Mouse (Mus musculus): ENCODE measurements around the gene Tmub2. TPM values are rescaled to one million over a fixed set of nuclear protein-coding genes. Genes with fewer than 3 reads are reported as not detected.

The Tmub2 gene
- 10 to 100 TPM; 53.2 to 53.9 TPM for polyA plus RNA-seq (2017; shearing (Covaris generic))

DNA sequence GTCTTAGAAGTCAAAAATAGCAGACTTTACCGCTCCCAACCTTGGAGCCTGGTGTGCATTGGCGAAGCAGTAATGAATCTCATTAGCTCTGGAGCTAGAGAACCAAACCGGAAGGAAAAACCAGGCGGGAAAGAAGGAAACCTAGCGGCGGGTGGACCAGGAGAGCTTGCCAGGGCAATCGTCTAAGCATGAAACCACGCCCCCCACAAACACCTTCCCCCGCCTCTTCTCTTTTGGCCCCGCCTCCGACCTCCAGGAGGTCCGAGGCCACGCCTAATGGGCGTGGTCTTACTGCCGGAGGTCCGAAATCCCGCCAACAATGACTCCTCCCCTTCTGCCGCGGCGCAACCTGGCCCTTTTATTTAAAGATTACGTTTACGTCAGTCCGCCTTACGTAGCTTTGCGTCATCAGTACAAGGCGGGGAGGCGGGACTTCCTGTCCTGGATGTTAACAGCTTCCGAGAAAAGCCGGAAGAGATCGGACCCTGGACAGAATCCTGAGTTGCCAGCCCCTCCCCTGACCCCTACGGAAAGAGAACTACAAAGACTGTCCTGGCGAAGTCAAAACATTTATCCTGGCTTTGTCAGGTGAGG, at the start of gene Tmub2:
Gene Tmub2, plus strand, starts transcription at position 431 of the 594 bp plus-strand sequence.

DNA sequence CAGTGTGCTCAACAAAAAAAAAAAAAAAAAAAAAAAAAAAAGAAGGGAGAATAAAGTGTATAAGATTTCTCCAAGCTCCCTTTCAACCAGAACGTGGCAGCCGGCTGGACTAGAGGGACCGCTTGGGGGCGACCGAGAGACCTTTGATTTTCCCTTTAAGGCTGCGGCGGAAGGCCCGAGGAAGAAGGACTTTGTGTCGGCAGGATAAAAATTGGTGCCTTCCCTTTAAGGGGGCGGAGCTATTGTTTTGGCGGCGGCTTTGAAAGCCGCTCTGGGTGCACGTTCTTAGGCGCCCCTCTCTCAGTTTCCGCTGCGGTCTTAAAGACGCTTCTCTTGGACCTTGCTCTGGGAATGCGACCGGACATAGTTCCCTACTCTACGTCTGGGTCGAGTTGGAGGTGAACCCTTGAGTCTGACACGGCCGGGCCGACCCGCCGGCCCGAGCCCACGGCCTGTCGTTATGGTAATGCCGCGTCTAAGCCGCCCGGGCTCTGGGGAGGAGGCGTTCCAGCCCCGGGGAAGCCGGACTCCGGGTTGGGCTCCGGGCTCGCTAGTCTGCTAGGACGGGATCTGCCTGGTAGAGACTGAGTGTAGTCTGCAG, 36.0 kb upstream of the Tmub2 start, which contains the start of gene BC030867:
Gene BC030867, plus strand, starts transcription at position 253 of the 601 bp plus-strand sequence.

DNA sequence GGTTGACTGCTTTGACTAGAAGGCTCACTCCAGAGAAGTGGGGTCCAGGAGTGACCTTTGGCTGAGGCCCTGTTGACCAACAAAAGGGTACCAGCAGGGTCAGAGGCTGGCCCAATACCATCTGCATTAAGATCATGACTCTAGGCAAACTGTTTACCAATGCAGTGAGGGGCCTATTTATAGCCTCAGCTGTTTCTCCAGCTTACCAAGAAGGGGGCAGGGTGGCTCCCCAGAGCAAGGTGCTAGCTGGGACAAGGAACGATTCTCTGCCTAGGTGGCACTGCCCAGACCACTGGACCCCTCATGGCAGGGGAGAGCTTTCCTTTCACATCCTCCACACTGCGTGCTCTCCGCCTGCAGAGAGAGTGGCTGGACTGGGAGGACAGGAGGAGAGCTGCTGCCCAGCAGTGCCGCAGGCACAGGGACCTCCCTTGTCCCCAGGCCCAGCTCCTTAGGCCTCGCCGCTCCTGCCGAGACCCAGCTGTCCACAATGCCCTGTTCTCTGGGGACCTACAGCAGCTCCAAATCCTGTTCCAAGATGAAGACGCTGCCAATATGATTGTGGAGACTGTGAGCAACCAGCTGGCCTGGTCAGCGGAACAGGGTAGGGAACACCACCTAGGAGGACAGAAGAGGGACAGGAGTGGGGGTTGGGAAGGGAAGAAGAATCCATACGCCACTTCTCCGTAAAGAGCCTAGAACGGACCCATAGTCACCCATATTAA, 16.0 kb upstream of the Tmub2 start, which contains the start of gene Asb16:
Gene Asb16, plus strand, starts transcription at position 224 of the 725 bp plus-strand sequence.

DNA sequence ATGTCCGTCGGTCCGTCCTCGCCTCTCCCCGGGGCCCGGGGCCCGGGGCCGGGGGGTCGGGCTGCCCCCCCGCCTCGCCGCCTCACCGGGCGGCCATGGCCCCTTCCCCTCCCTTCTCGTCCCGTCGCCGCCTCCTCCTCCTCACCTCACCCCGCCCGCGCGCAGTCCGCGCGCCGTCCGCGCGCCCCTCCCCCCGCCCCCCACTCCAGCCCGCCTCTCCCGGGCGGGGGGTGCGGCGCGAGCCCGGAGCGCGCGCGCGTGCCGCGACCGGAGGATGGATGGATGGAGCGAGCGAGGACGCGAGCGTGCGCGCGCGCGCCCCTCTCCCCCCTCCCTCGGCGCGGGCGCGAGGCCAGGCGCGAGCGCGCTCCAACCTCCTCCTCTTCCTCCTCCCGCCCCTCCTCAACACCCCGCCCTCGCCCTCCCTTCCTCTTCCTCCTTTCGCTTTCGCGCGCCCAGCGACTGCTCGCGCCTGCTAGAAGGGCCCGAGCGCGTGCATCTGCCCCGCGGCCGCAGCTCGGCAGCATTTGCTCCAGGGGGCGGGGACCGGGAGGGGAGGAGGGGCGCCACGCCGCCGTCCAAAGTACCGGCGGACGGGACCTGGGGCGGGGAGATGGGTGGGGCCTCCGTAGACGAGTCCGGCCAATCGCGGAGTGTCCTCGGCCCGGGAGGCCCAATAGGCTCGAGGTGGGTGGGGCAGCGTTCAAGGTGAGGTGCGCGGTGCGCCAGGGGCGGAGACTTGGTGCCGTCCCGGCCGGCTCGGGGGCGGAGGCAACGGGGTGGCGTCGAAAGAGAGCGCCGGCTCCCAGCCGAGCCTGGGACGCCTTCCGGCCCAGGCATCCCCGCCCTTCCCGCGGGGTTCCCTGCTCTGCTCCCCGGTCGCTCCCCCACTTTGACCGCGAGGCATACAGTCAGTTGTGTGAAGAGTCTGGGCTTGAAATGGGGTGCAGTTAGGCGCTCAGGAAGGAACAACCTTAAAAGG, 12.1 kb downstream of the Tmub2 start, which contains the start of gene Atxn7l3:
Gene Atxn7l3, minus strand, starts transcription at position 141 of the 982 bp plus-strand sequence.

DNA sequence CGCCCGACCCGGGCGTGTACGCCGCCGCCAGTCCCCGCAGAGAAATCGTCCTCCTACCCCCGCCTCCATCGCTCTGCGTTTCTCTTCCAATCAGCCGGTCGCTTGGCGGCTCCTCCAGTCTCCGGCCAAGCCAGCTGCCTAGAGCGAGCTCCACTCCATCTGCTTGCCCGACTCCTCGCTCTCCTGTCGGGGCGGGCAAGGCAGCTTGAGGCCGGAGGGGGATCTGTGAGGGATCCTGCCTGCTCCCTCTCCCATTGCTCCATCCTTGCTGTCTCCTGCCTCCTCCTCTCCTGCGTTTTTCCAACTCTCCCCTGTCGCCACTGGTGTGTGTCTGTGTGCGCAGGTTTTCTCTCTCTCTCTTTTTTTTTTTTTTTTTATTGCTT, 34.7 kb downstream of the Tmub2 start, which contains the start of gene Ubtf:
Gene Ubtf, minus strand, starts transcription at position 333 of the 383 bp plus-strand sequence.

Other genes starting within 250 kb of the Tmub2 start
- under 1 TPM in 1 of 2 experiments, not detected in 1; 0.21 TPM for gene Cd300lg, start 243.4 kb upstream of the Tmub2 start, polyA plus RNA-seq (2017; shearing (Covaris generic))
- 1 to 10 TPM; 1.5 to 3.2 TPM for gene Mpp2, start 196.4 kb upstream of the Tmub2 start, polyA plus RNA-seq (2017; shearing (Covaris generic))
- gene Ppy, start 183.6 kb upstream of the Tmub2 start, polyA plus RNA-seq (2017; shearing (Covaris generic)): not detected
- gene Pyy, start 177.1 kb upstream of the Tmub2 start, polyA plus RNA-seq (2017; shearing (Covaris generic)): not detected
- gene Nags, start 139.4 kb upstream of the Tmub2 start, polyA plus RNA-seq (2017; shearing (Covaris generic)): under 1 TPM in 1 of 2 experiments, not detected in 1; 0.14 TPM
- gene Tmem101, start 128.5 kb upstream of the Tmub2 start, polyA plus RNA-seq (2017; shearing (Covaris generic)): 10 to 100 TPM in 1 of 2 experiments, 1 to 10 TPM in 1; 4.9 to 10.4 TPM
- gene Lsm12, start 99.6 kb upstream of the Tmub2 start, polyA plus RNA-seq (2017; shearing (Covaris generic)): 10 to 100 TPM; 71.5 to 99.9 TPM
- gene G6pc3, start 95.3 kb upstream of the Tmub2 start, polyA plus RNA-seq (2017; shearing (Covaris generic)): 10 to 100 TPM; 23.4 to 38.3 TPM
- 10 to 100 TPM; 23.2 to 25.0 TPM for gene Hdac5, start 54.8 kb upstream of the Tmub2 start, polyA plus RNA-seq (2017; shearing (Covaris generic))
- 1 to 10 TPM; 1.3 to 2.5 TPM for gene BC030867, start 36.0 kb upstream of the Tmub2 start, polyA plus RNA-seq (2017; shearing (Covaris generic))
- not detected for gene Asb16, start 16.2 kb upstream of the Tmub2 start, polyA plus RNA-seq (2017; shearing (Covaris generic))
- 10 to 100 TPM; 18.9 to 21.8 TPM for gene Atxn7l3, start 11.7 kb downstream of the Tmub2 start, polyA plus RNA-seq (2017; shearing (Covaris generic))
- gene Ubtf, start 34.8 kb downstream of the Tmub2 start, polyA plus RNA-seq (2017; shearing (Covaris generic)): 100 to 1,000 TPM; 104 to 123 TPM
- 1 to 10 TPM; 3.0 to 3.3 TPM for gene Slc4a1, start 81.3 kb downstream of the Tmub2 start, polyA plus RNA-seq (2017; shearing (Covaris generic))
- gene Rundc3a, start 108.5 kb downstream of the Tmub2 start, polyA plus RNA-seq (2017; shearing (Covaris generic)): 10 to 100 TPM; 25.8 to 29.9 TPM
- gene Slc25a39, start 123.0 kb downstream of the Tmub2 start, polyA plus RNA-seq (2017; shearing (Covaris generic)): 10 to 100 TPM; 78.1 to 93.5 TPM
- 10 to 100 TPM; 42.4 to 63.7 TPM for gene Grn, start 145.4 kb downstream of the Tmub2 start, polyA plus RNA-seq (2017; shearing (Covaris generic))
- gene Fam171a2, start 162.8 kb downstream of the Tmub2 start, polyA plus RNA-seq (2017; shearing (Covaris generic)): under 1 TPM in 1 of 2 experiments, not detected in 1; 0.32 TPM
- 1 to 10 TPM in 1 of 2 experiments, under 1 TPM in 1; 0.64 to 1.1 TPM for gene Itga2b, start 185.2 kb downstream of the Tmub2 start, polyA plus RNA-seq (2017; shearing (Covaris generic))